Mouse (Mus musculus): ENCODE data around the gene Psmb6. TPM values are rescaled to one million over a fixed set of nuclear protein-coding genes. Genes with fewer than 3 reads are reported as not detected.
A peak's percentile ranks its signal among the peaks of the same experiment; 100 is the strongest.

The Psmb6 gene
- polyA plus RNA-seq, 1 experiment = 398 TPM

DNA sequence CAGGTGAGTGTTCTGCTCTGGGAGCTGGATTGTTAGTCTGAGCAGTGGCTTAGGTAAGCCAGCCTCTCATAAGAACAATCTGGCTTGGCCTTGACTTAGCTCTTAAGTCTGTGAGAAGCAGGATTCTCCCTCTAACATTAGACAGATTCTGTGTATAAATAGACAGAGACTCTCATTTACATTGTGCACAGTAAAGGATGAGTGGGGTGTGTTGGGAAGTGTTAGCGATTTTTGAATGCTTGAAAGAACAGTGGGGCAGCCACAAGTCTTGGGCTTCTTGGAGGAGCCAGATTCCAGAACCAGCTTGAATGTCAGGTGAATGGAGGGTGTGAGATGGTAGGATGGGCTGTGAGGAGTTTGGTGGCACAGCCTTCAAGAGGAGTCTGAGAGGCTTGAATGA lies 46.5 kb downstream of the Psmb6 start:
- Histone ChIP-seq H3K27me3 (replicated peaks; ENCODE audit: control insufficient read depth, insufficient read depth, low read length) (no peaks in the 10 kb centered on the region), H3K4me1 (ENCODE audit: control insufficient read depth, insufficient read depth, low read length) (peaks cover 20% of the 10 kb centered on the region), H3K36me3 (ENCODE audit: control insufficient read depth, insufficient read depth, low read length) (no peaks in the 10 kb centered on the region), H3K4me3 (ENCODE audit: insufficient read depth, low read depth, low read length) (no peak overlapping the region), H3K27ac (ENCODE audit: insufficient read depth, low read depth, low read length) (0 out of 2 replicates have a peak overlapping the region, but pooled peaks have one; percentile 39)
- TF ChIP-seq POLR2A (IDR thresholded peaks at IDR 0.05; ENCODE audit: low read depth, low read length) (no peak), CTCF (conservative IDR thresholded peaks at IDR 0.05; ENCODE audit: insufficient read depth, insufficient read length, low read depth, low read length) (no peak)
- no peak for DNase-seq
- 78% methylated on average over 1 of the region's 1 CpGs for WGBS

DNA sequence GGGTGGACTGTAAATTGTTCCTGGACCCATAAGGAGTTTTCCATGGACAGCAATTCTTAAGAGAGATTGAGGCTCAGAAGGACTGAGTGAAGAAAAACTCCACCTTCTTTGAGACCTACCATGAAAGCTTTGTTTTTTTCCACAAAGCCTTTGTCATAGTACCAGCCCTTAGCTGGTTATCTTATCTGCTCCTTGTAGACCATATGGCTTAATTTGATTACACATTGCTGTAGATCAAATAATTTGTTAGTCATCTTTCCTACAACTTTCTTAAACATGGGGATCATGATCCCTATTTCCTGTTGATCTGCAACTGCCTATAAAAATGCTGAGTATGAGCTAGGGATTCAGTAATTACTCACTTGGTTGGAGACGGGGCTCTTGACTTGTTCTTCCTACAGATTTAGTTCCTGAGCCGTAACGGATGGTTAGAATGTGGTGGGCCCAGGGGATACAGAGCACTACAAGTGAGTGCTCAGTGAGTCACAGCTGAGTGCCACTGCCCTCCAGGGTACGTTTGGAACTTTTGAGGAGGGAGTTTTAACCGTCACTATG lies 47.3 kb downstream of the Psmb6 start:
- peaks cover 24% of the 10 kb centered on the region for H3K4me1 ChIP-seq (ENCODE audit: control insufficient read depth, insufficient read depth, low read length)
- TF ChIP-seq POLR2A (IDR thresholded peaks at IDR 0.05; ENCODE audit: low read depth, low read length) (no peak), CTCF (conservative IDR thresholded peaks at IDR 0.05; ENCODE audit: insufficient read depth, insufficient read length, low read depth, low read length) (no peak)
- H3K27me3 ChIP-seq (replicated peaks; ENCODE audit: control insufficient read depth, insufficient read depth, low read length) = no peaks in the 10 kb centered on the region
- DNase-seq = no peak
- H3K36me3 ChIP-seq (ENCODE audit: control insufficient read depth, insufficient read depth, low read length) = no peaks in the 10 kb centered on the region
- H3K4me3 ChIP-seq (ENCODE audit: insufficient read depth, low read depth, low read length) = no peak overlapping the region
- WGBS = 22% methylated on average over 5 of the region's 5 CpGs
- H3K27ac ChIP-seq (ENCODE audit: insufficient read depth, low read depth, low read length) = no peak overlapping the region

DNA sequence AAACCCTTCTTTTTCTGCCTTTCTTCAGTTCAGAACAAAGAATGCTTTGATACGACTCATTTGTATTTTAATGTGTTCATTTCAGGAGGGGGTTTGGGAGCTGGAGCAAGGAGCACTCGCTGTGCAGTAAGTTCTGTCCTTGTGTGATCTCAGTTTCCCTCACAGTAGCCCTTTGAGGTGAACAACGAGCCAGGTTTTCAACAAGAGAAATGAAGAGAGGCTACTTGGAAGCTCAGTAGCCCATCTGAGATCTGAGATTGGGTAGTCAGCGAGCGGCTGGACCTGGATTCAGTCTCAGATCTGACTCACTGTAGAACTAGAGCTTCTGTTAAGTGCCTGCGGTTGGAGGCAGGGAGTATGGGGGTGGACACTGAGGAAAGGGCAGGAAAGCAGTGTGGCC lies 48.7 kb downstream of the Psmb6 start:
- no peak for DNase-seq
- Histone ChIP-seq H3K4me1 (ENCODE audit: control insufficient read depth, insufficient read depth, low read length) (peaks cover 29% of the 10 kb centered on the region), H3K36me3 (ENCODE audit: control insufficient read depth, insufficient read depth, low read length) (no peaks in the 10 kb centered on the region), H3K27me3 (replicated peaks; ENCODE audit: control insufficient read depth, insufficient read depth, low read length) (no peaks in the 10 kb centered on the region), H3K4me3 (ENCODE audit: insufficient read depth, low read depth, low read length) (no peak overlapping the region), H3K27ac (ENCODE audit: insufficient read depth, low read depth, low read length) (no peak overlapping the region)
- 74% methylated on average over 6 of the region's 6 CpGs for WGBS
- TF ChIP-seq POLR2A (IDR thresholded peaks at IDR 0.05; ENCODE audit: low read depth, low read length) (no peak), CTCF (conservative IDR thresholded peaks at IDR 0.05; ENCODE audit: insufficient read depth, insufficient read length, low read depth, low read length) (no peak)

DNA sequence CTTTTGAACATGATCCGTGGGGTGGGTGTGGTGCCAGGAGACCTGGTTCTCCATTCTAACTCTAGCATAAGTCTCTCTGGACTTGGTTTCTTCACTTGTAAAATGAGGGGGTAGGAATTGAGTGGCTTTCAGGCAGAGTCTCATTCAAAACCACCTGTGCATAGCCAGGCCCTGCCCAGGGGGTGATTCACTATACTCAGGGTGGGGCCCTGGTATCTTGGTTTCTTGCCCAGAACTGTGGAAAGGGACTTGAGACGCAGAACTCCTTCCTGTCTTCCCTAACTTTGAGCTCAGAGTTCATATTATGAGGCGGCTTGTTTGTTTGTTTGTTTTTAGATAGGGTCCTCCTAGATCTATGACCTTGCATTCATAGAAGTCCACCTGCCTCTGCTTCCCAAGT lies 52.0 kb downstream of the Psmb6 start:
- TF ChIP-seq POLR2A (IDR thresholded peaks at IDR 0.05; ENCODE audit: low read depth, low read length) (no peak), CTCF (conservative IDR thresholded peaks at IDR 0.05; ENCODE audit: insufficient read depth, insufficient read length, low read depth, low read length) (no peak)
- Histone ChIP-seq H3K4me3 (ENCODE audit: insufficient read depth, low read depth, low read length) (no peak overlapping the region), H3K27ac (ENCODE audit: insufficient read depth, low read depth, low read length) (0 out of 2 replicates have a peak overlapping the region, but pooled peaks have one; percentile 7), H3K36me3 (ENCODE audit: control insufficient read depth, insufficient read depth, low read length) (no peaks in the 10 kb centered on the region), H3K4me1 (ENCODE audit: control insufficient read depth, insufficient read depth, low read length) (peaks cover 34% of the 10 kb centered on the region), H3K27me3 (replicated peaks; ENCODE audit: control insufficient read depth, insufficient read depth, low read length) (no peaks in the 10 kb centered on the region)
- WGBS = 31% methylated on average over 3 of the region's 3 CpGs
- peak; percentile 43 for DNase-seq

Other genes starting within 250 kb of the Psmb6 start
- 0.07 TPM in 1 of 2 replicates, not detected in the other for gene Alox12e, start 202.7 kb upstream of the Psmb6 start, polyA plus RNA-seq (2012; rRNA removed)
- 0.16 and 0.72 TPM in 2 replicates for gene Alox15, start 173.3 kb upstream of the Psmb6 start, polyA plus RNA-seq (2012; rRNA removed)
- 12.4 and 12.9 TPM in 2 replicates for gene Pelp1, start 115.3 kb upstream of the Psmb6 start, polyA plus RNA-seq (2012; rRNA removed)
- 30.2 and 33.7 TPM in 2 replicates for gene Arrb2, start 92.7 kb upstream of the Psmb6 start, polyA plus RNA-seq (2012; rRNA removed)
- 27.0 and 27.9 TPM in 2 replicates for gene Med11, start 73.4 kb upstream of the Psmb6 start, polyA plus RNA-seq (2012; rRNA removed)
- 11.6 and 12.4 TPM in 2 replicates for gene Zmynd15, start 65.9 kb upstream of the Psmb6 start, polyA plus RNA-seq (2012; rRNA removed)
- 99.3 and 103 TPM in 2 replicates for gene Cxcl16, start 65.4 kb upstream of the Psmb6 start, polyA plus RNA-seq (2012; rRNA removed)
- 0.31 TPM in 1 of 2 replicates, not detected in the other for gene Tm4sf5, start 20.1 kb upstream of the Psmb6 start, polyA plus RNA-seq (2012; rRNA removed)
- gene Vmo1, start 10.8 kb upstream of the Psmb6 start, polyA plus RNA-seq (2012; rRNA removed) = 0.15 TPM in 1 of 2 replicates, not detected in the other
- 2.8 and 3.3 TPM in 2 replicates for gene Gltpd2, start 6.2 kb upstream of the Psmb6 start, polyA plus RNA-seq (2012; rRNA removed)
- not detected in 2 replicates for gene Gm40193, start 7.6 kb downstream of the Psmb6 start, polyA plus RNA-seq (2012; rRNA removed)
- gene Pld2, start 14.7 kb downstream of the Psmb6 start, polyA plus RNA-seq (2012; rRNA removed) = 16.6 and 18.0 TPM in 2 replicates
- 73.1 and 91.8 TPM in 2 replicates for gene Mink1, start 37.5 kb downstream of the Psmb6 start, polyA plus RNA-seq (2012; rRNA removed)
- gene 4930544D05Rik, start 90.5 kb downstream of the Psmb6 start, polyA plus RNA-seq (2012; rRNA removed) = 0.29 TPM in 1 of 2 replicates, not detected in the other
- gene Chrne, start 93.8 kb downstream of the Psmb6 start, polyA plus RNA-seq (2012; rRNA removed) = 0.86 and 1.0 TPM in 2 replicates
- 0.03 TPM in 1 of 2 replicates, not detected in the other for gene Gp1ba, start 113.8 kb downstream of the Psmb6 start, polyA plus RNA-seq (2012; rRNA removed)
- gene Rnf167, start 121.9 kb downstream of the Psmb6 start, polyA plus RNA-seq (2012; rRNA removed) = 118 and 123 TPM in 2 replicates
- gene Slc25a11, start 122.1 kb downstream of the Psmb6 start, polyA plus RNA-seq (2012; rRNA removed) = 281 and 284 TPM in 2 replicates
- 686 and 750 TPM in 2 replicates for gene Pfn1, start 129.3 kb downstream of the Psmb6 start, polyA plus RNA-seq (2012; rRNA removed)
- 9.2 and 30.9 TPM in 2 replicates for gene Eno3, start 131.8 kb downstream of the Psmb6 start, polyA plus RNA-seq (2012; rRNA removed)
- 44.6 and 59.8 TPM in 2 replicates for gene Spag7, start 144.0 kb downstream of the Psmb6 start, polyA plus RNA-seq (2012; rRNA removed)
- gene Camta2, start 162.7 kb downstream of the Psmb6 start, polyA plus RNA-seq (2012; rRNA removed) = 23.6 and 28.7 TPM in 2 replicates
- 5.3 and 5.4 TPM in 2 replicates for gene Inca1, start 174.8 kb downstream of the Psmb6 start, polyA plus RNA-seq (2012; rRNA removed)
- 91.0 and 94.9 TPM in 2 replicates for gene Kif1c, start 175.2 kb downstream of the Psmb6 start, polyA plus RNA-seq (2012; rRNA removed)
- gene Zfp3, start 238.8 kb downstream of the Psmb6 start, polyA plus RNA-seq (2012; rRNA removed) = 1.7 and 2.4 TPM in 2 replicates